Mouse (Mus musculus): Measurements from ENCODE around the gene Socs2. TPM values are rescaled to one million over a fixed set of nuclear protein-coding genes. Genes with fewer than 3 reads are reported as not detected.
A peak's percentile ranks its signal among the peaks of the same experiment; 100 is the strongest.

Socs2 gene
- 141 and 155 TPM in 2 replicates for polyA plus RNA-seq (2014; fragmentation: Nextera tagmentation; extraction: Ambion mirVana)

- Histone ChIP-seq H3K27ac (ENCODE audit: low read depth, low read length) (peak within 1 kb of the TSS; percentile 91), H3K9me3 (ENCODE audit: control insufficient read depth, low read length) (no peaks in the 10 kb centered on the region), H3K9ac (replicated peaks; ENCODE audit: low read depth, low read length) (peak within 1 kb of the TSS; percentile 92), H3K4me3 (ENCODE audit: low read depth, low read length) (peak within 1 kb of the TSS; percentile 84), H3K36me3 (ENCODE audit: control insufficient read depth, insufficient read depth, low read length) (no peaks in the 10 kb centered on the region), H3K4me1 (ENCODE audit: control insufficient read depth, insufficient read depth, low read length) (peaks cover 12% of the 10 kb centered on the region; the same call in 1 of the 2 replicates), H3K27me3 (ENCODE audit: control insufficient read depth, insufficient read depth, low read length) (no peaks in the 10 kb centered on the region), H3K4me2 (ENCODE audit: low read depth, low read length) (peak within 1 kb of the TSS; percentile 77)
- peak; percentile 88 for ATAC-seq (ENCODE audit: low read depth)
- WGBS, result 0% methylated on average over 58 of the region's 66 CpGs
Observed at GRCm38 (mm10) chr10:95416685-95417495, at the start of gene Socs2. TSS of gene Socs2 (minus strand) at chr10:95417180.

- H3K4me2 ChIP-seq (ENCODE audit: low read depth, low read length), result no peak overlapping the region
- no peak for ATAC-seq (ENCODE audit: low read depth)
- H3K4me1 ChIP-seq (ENCODE audit: control insufficient read depth, insufficient read depth, low read length), result no peaks in the 10 kb centered on the region
- 66% methylated on average over 4 of the region's 4 CpGs for WGBS
- no peaks in the 10 kb centered on the region for H3K36me3 ChIP-seq (ENCODE audit: control insufficient read depth, insufficient read depth, low read length)
- H3K9ac ChIP-seq (replicated peaks; ENCODE audit: low read depth, low read length), result no peak overlapping the region
- no peak overlapping the region for H3K4me3 ChIP-seq (ENCODE audit: low read depth, low read length)
- no peak overlapping the region for H3K27ac ChIP-seq (ENCODE audit: low read depth, low read length)
- no peaks in the 10 kb centered on the region for H3K27me3 ChIP-seq (ENCODE audit: control insufficient read depth, insufficient read depth, low read length)
- H3K9me3 ChIP-seq (ENCODE audit: control insufficient read depth, low read length), result no peaks in the 10 kb centered on the region
Observed at GRCm38 (mm10) chr10:95465485-95465896, 48.5 kb upstream of the Socs2 start.

GRCm38 (mm10) chr10:95464527-95464926, 47.5 kb upstream of the Socs2 start:
- H3K27ac ChIP-seq (ENCODE audit: low read depth, low read length), result no peak overlapping the region

GRCm38 (mm10) chr10:95462231-95462630, 45.3 kb upstream of the Socs2 start:
- Histone ChIP-seq H3K9ac (replicated peaks; ENCODE audit: low read depth, low read length) (no peak overlapping the region), H3K27me3 (ENCODE audit: control insufficient read depth, insufficient read depth, low read length) (no peaks in the 10 kb centered on the region), H3K27ac (ENCODE audit: low read depth, low read length) (no peak overlapping the region), H3K4me1 (ENCODE audit: control insufficient read depth, insufficient read depth, low read length) (no peaks in the 10 kb centered on the region), H3K9me3 (ENCODE audit: control insufficient read depth, low read length) (no peaks in the 10 kb centered on the region), H3K36me3 (ENCODE audit: control insufficient read depth, insufficient read depth, low read length) (no peaks in the 10 kb centered on the region), H3K4me2 (ENCODE audit: low read depth, low read length) (no peak overlapping the region), H3K4me3 (ENCODE audit: low read depth, low read length) (no peak overlapping the region)
- WGBS, result 65% methylated on average over 1 of the region's 1 CpGs
- ATAC-seq (ENCODE audit: low read depth), result no peak

More at GRCm38 (mm10) chr10:95464527-95464926, 47.5 kb upstream of the Socs2 start:
- no peaks in the 10 kb centered on the region for H3K4me1 ChIP-seq (ENCODE audit: control insufficient read depth, insufficient read depth, low read length)
- ATAC-seq (ENCODE audit: low read depth), result no peak
- H3K9ac ChIP-seq (replicated peaks; ENCODE audit: low read depth, low read length), result no peak overlapping the region
- H3K36me3 ChIP-seq (ENCODE audit: control insufficient read depth, insufficient read depth, low read length), result no peaks in the 10 kb centered on the region
- H3K4me2 ChIP-seq (ENCODE audit: low read depth, low read length), result no peak overlapping the region
- no peak overlapping the region for H3K4me3 ChIP-seq (ENCODE audit: low read depth, low read length)
- 64% methylated on average over 6 of the region's 6 CpGs for WGBS
- H3K9me3 ChIP-seq (ENCODE audit: control insufficient read depth, low read length), result no peaks in the 10 kb centered on the region
- no peaks in the 10 kb centered on the region for H3K27me3 ChIP-seq (ENCODE audit: control insufficient read depth, insufficient read depth, low read length)

DNA sequence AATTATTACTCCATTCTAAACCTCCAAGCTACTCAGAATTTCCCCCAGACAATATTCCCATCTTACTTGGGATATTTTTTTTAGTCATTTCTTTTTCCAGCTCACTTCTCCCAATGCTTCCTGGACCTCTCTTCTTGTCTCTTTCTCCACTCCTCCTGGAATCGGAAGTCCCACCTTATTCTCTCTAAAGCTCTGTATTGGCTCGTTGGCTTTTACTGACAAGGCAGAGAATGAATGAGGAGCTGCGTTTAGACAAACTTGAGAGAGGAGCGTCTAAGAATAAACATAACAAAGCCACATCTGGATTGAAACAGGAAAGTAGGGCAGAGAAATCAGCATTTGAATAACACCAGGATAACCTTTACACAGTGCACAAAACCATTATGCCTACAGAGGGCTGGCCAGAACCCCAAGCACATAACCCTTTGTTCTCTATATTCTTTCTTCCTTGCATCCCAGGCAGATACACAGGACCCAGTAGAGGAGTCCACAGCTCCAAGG, 44.1 kb upstream of the Socs2 start:
- H3K4me2 ChIP-seq (ENCODE audit: low read depth, low read length), result no peak overlapping the region
- no peaks in the 10 kb centered on the region for H3K27me3 ChIP-seq (ENCODE audit: control insufficient read depth, insufficient read depth, low read length)
- H3K27ac ChIP-seq (ENCODE audit: low read depth, low read length), result no peak overlapping the region
- no peaks in the 10 kb centered on the region for H3K36me3 ChIP-seq (ENCODE audit: control insufficient read depth, insufficient read depth, low read length)
- no peak overlapping the region for H3K9ac ChIP-seq (replicated peaks; ENCODE audit: low read depth, low read length)
- 59% methylated on average over 4 of the region's 4 CpGs for WGBS
- H3K4me3 ChIP-seq (ENCODE audit: low read depth, low read length), result no peak overlapping the region
- ATAC-seq (ENCODE audit: low read depth), result no peak
- no peaks in the 10 kb centered on the region for H3K9me3 ChIP-seq (ENCODE audit: control insufficient read depth, low read length)
- H3K4me1 ChIP-seq (ENCODE audit: control insufficient read depth, insufficient read depth, low read length), result no peaks in the 10 kb centered on the region

DNA sequence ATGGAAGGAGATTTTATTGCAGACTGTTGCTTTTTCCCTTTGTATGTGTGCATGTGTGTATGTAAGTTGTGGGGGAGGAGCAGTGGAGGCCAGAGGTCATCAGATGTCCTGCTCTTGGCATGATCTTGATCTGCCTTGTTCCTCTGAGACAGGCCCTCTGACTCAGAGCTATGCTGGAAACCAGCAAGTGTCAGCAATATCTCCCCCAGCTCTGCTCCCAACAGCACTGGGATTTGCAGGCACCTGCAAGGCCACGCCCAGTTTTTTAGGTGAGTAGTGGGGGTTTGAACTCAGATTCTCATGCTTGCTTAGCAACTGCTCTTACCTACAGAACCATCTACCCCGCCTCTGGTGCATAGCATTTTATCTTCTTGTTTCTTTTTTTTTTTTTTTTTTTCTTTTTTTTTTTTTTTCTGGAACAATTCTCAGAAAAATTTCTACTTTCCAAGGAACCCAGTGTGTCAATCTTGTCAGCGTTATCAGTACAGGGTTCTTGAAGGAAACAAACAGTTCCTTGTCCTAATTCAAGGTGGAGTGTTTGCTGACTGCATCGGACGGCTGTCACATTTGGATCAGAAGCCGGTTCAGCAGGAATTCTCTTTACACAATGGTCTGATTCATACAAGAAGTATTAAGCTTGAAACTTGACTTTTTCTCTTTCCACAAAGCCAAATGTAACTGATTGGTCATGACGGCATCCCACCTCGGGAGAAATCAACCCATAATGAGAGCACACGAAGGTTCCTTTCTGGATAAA, 41.2 kb upstream of the Socs2 start:
- H3K9me3 ChIP-seq (ENCODE audit: control insufficient read depth, low read length), result no peaks in the 10 kb centered on the region
- ATAC-seq (ENCODE audit: low read depth), result no peak

DNA sequence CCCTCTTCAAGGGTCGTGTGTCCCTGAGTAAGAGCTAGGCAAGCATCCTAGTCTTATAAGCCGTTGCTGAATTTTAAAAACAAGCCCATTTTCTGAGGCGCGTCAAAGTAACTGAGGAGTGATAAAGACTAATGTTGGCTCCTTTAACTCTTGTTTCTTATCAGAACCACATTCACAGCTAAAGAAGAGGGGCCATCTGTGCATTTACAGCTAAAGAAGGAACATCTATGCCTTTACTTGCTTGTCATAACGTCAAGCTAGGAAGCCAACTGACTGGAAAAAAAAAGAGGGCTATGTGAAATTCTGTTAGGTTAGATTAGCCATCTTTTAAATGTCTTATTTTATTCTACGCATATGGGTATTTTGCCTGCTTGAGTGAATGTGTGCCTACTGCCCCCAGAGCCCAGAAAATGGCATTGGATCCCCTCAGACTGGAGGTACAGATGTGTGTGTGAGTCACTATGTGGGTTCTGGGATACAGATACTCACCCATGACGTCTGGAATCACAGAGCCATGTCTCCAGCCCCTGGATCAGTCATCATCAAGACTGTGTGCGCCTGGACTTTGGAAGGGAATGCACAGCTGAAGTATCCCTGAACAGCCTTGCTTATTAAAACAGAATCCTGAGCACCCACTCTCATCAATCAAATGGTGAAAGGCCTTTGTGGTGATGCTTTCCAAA, 40.5 kb upstream of the Socs2 start:
- Histone ChIP-seq H3K9me3 (ENCODE audit: control insufficient read depth, low read length) (no peaks in the 10 kb centered on the region), H3K9ac (replicated peaks; ENCODE audit: low read depth, low read length) (no peak overlapping the region), H3K27ac (ENCODE audit: low read depth, low read length) (no peak overlapping the region), H3K4me1 (ENCODE audit: control insufficient read depth, insufficient read depth, low read length) (no peaks in the 10 kb centered on the region), H3K27me3 (ENCODE audit: control insufficient read depth, insufficient read depth, low read length) (no peaks in the 10 kb centered on the region), H3K36me3 (ENCODE audit: control insufficient read depth, insufficient read depth, low read length) (no peaks in the 10 kb centered on the region), H3K4me3 (ENCODE audit: low read depth, low read length) (no peak overlapping the region), H3K4me2 (ENCODE audit: low read depth, low read length) (no peak overlapping the region)
- ATAC-seq (ENCODE audit: low read depth), result no peak
- 84% methylated on average over 8 of the region's 8 CpGs for WGBS

More for the DNA sequence above, 41.2 kb upstream of the Socs2 start:
- WGBS, result 90% methylated on average over 9 of the region's 9 CpGs
- no peak overlapping the region for H3K27ac ChIP-seq (ENCODE audit: low read depth, low read length)
- no peak overlapping the region for H3K4me3 ChIP-seq (ENCODE audit: low read depth, low read length)
- H3K4me2 ChIP-seq (ENCODE audit: low read depth, low read length), result no peak overlapping the region
- H3K9ac ChIP-seq (replicated peaks; ENCODE audit: low read depth, low read length), result no peak overlapping the region
- H3K27me3 ChIP-seq (ENCODE audit: control insufficient read depth, insufficient read depth, low read length), result no peaks in the 10 kb centered on the region
- H3K4me1 ChIP-seq (ENCODE audit: control insufficient read depth, insufficient read depth, low read length), result no peaks in the 10 kb centered on the region
- H3K36me3 ChIP-seq (ENCODE audit: control insufficient read depth, insufficient read depth, low read length), result no peaks in the 10 kb centered on the region

DNA sequence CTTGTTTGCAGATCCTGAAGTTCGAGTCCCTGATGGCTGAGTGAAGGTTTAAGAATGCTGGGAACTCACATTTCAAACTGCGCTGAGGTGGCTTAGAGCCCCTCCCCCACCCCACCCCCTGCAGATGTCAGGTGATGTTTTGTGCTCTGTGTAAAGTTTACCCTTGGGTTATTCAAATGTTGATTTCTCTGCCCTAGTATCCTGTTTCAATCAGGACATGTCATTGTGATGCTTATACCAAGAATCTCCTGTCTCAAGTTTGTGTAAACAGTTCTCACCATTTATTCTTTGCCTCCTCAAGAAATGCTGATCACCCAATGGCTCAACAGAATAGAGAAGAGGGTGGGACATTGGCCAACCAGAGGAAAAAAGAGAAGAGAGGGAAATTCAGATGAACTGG, 39.1 kb upstream of the Socs2 start:
- Histone ChIP-seq H3K9me3 (ENCODE audit: control insufficient read depth, low read length) (no peaks in the 10 kb centered on the region), H3K27ac (ENCODE audit: low read depth, low read length) (no peak overlapping the region), H3K36me3 (ENCODE audit: control insufficient read depth, insufficient read depth, low read length) (no peaks in the 10 kb centered on the region), H3K4me2 (ENCODE audit: low read depth, low read length) (no peak overlapping the region), H3K4me1 (ENCODE audit: control insufficient read depth, insufficient read depth, low read length) (no peaks in the 10 kb centered on the region), H3K4me3 (ENCODE audit: low read depth, low read length) (no peak overlapping the region), H3K9ac (replicated peaks; ENCODE audit: low read depth, low read length) (no peak overlapping the region), H3K27me3 (ENCODE audit: control insufficient read depth, insufficient read depth, low read length) (no peaks in the 10 kb centered on the region)
- WGBS, result 67% methylated on average over 2 of the region's 2 CpGs
- ATAC-seq (ENCODE audit: low read depth), result no peak

All from neural tube, embryonic 14.5 days (tissue).